Mouse (Mus musculus): ENCODE data around the gene Ppif. TPM values are rescaled to one million over a fixed set of nuclear protein-coding genes. Genes with fewer than 3 reads are reported as not detected.
A peak's percentile ranks its signal among the peaks of the same experiment; 100 is the strongest.

Ppif gene
- 99.2 and 105 TPM in 2 replicates for polyA plus RNA-seq (2014; fragmentation: Nextera tagmentation; extraction: Ambion mirVana)

- H3K27ac ChIP-seq (replicated peaks in 1 of 2; ENCODE audit: control insufficient read depth in 1 of 2, insufficient read depth in 1 of 2, low read depth in 2 of 2, low read length in 2 of 2) = peak within 1 kb of the TSS; percentile 41 to 82
- H3K9ac ChIP-seq (ENCODE audit: low read length) = peak within 1 kb of the TSS; percentile 98
- under 1% methylated on average over 65 of the region's 70 CpGs for WGBS
- H3K9me3 ChIP-seq (ENCODE audit: control insufficient read depth, low read length) = no peaks in the 10 kb centered on the region
- H3K36me3 ChIP-seq (ENCODE audit: control insufficient read depth, insufficient read depth, low read length) = peaks cover 39% of the 10 kb centered on the region
- peak within 1 kb of the TSS; percentile 82 to 98 for H3K4me3 ChIP-seq (ENCODE audit: control insufficient read depth in 1 of 2, insufficient read depth in 1 of 2, low read depth in 1 of 2, low read length in 2 of 2)
- no peaks in the 10 kb centered on the region for H3K27me3 ChIP-seq (ENCODE audit: control insufficient read depth, insufficient read depth, low read length)
- H3K4me2 ChIP-seq (ENCODE audit: low read length) = peak within 1 kb of the TSS; percentile 87
- ATAC-seq (ENCODE audit: insufficient number of reproducible peaks, insufficient read depth, low FRiP score, low read depth) = peak; percentile 80
- peaks cover 20 to 24% of the 10 kb centered on the region in 2 experiments for H3K4me1 ChIP-seq (ENCODE audit: control insufficient read depth in 2 of 2, insufficient read depth in 2 of 2, low read length in 2 of 2)
These were observed at the start of gene Ppif for GRCm38 (mm10) chr14:25693888-25694568. Gene Ppif (plus strand): TSS chr14:25694154.

- H3K9ac ChIP-seq (ENCODE audit: low read length) = no peak overlapping the region
- H3K4me3 ChIP-seq (ENCODE audit: control insufficient read depth in 1 of 2, insufficient read depth in 1 of 2, low read depth in 1 of 2, low read length in 2 of 2) = no peak overlapping the region
- H3K27ac ChIP-seq (replicated peaks in 1 of 2; ENCODE audit: control insufficient read depth in 1 of 2, insufficient read depth in 1 of 2, low read depth in 2 of 2, low read length in 2 of 2) = peak overlapping the region in 1 of 2 experiments; percentile 48; a peak in 2 of 4 replicates
- H3K4me2 ChIP-seq (ENCODE audit: low read length) = no peak overlapping the region
- no peak for ATAC-seq (ENCODE audit: insufficient number of reproducible peaks, insufficient read depth, low FRiP score, low read depth)
- no peaks in the 10 kb centered on the region for H3K9me3 ChIP-seq (ENCODE audit: control insufficient read depth, low read length)
- peaks cover 89% of the 10 kb centered on the region for H3K36me3 ChIP-seq (ENCODE audit: control insufficient read depth, insufficient read depth, low read length)
- WGBS = 93% methylated on average over 9 of the region's 9 CpGs
- H3K4me1 ChIP-seq (ENCODE audit: control insufficient read depth in 2 of 2, insufficient read depth in 2 of 2, low read length in 2 of 2) = peaks cover 8 to 14% of the 10 kb centered on the region in 2 experiments
- no peaks in the 10 kb centered on the region for H3K27me3 ChIP-seq (ENCODE audit: control insufficient read depth, insufficient read depth, low read length)
These were observed 48.2 kb upstream of the Ppif start for GRCm38 (mm10) chr14:25645717-25646116.

GRCm38 (mm10) chr14:25646161-25646621, 47.8 kb upstream of the Ppif start:
- H3K9ac ChIP-seq (ENCODE audit: low read length) = no peak overlapping the region

GRCm38 (mm10) chr14:25651131-25651530, 42.8 kb upstream of the Ppif start:
- 94% methylated on average over 4 of the region's 4 CpGs for WGBS
- ATAC-seq (ENCODE audit: insufficient number of reproducible peaks, insufficient read depth, low FRiP score, low read depth) = no peak

More at GRCm38 (mm10) chr14:25646161-25646621, 47.8 kb upstream of the Ppif start:
- WGBS = 55% methylated on average over 2 of the region's 2 CpGs
- Histone ChIP-seq H3K27me3 (ENCODE audit: control insufficient read depth, insufficient read depth, low read length) (no peaks in the 10 kb centered on the region), H3K9me3 (ENCODE audit: control insufficient read depth, low read length) (no peaks in the 10 kb centered on the region), H3K4me2 (ENCODE audit: low read length) (no peak overlapping the region), H3K27ac (replicated peaks in 1 of 2; ENCODE audit: control insufficient read depth in 1 of 2, insufficient read depth in 1 of 2, low read depth in 2 of 2, low read length in 2 of 2) (peak overlapping the region in 1 of 2 experiments; percentile 48; a peak in 1 of 4 replicates), H3K4me3 (ENCODE audit: control insufficient read depth in 1 of 2, insufficient read depth in 1 of 2, low read depth in 1 of 2, low read length in 2 of 2) (no peak overlapping the region), H3K4me1 (ENCODE audit: control insufficient read depth in 2 of 2, insufficient read depth in 2 of 2, low read length in 2 of 2) (peaks cover 4 to 10% of the 10 kb centered on the region in 2 experiments; a peak in 3 of 4 replicates), H3K36me3 (ENCODE audit: control insufficient read depth, insufficient read depth, low read length) (peaks cover 94% of the 10 kb centered on the region)
- peak; percentile 35; the same call in 1 of the 2 replicates for ATAC-seq (ENCODE audit: insufficient number of reproducible peaks, insufficient read depth, low FRiP score, low read depth)

GRCm38 (mm10) chr14:25651905-25652304, 42.0 kb upstream of the Ppif start:
- Histone ChIP-seq H3K27me3 (ENCODE audit: control insufficient read depth, insufficient read depth, low read length) (no peaks in the 10 kb centered on the region), H3K4me1 (ENCODE audit: control insufficient read depth in 2 of 2, insufficient read depth in 2 of 2, low read length in 2 of 2) (no peaks in the 10 kb centered on the region), H3K9ac (ENCODE audit: low read length) (no peak overlapping the region), H3K36me3 (ENCODE audit: control insufficient read depth, insufficient read depth, low read length) (peaks cover 100% of the 10 kb centered on the region), H3K4me3 (ENCODE audit: control insufficient read depth in 1 of 2, insufficient read depth in 1 of 2, low read depth in 1 of 2, low read length in 2 of 2) (no peak overlapping the region), H3K27ac (replicated peaks in 1 of 2; ENCODE audit: control insufficient read depth in 1 of 2, insufficient read depth in 1 of 2, low read depth in 2 of 2, low read length in 2 of 2) (no peak overlapping the region), H3K4me2 (ENCODE audit: low read length) (no peak overlapping the region), H3K9me3 (ENCODE audit: control insufficient read depth, low read length) (no peaks in the 10 kb centered on the region)
- WGBS = 87% methylated on average over 9 of the region's 9 CpGs
- no peak for ATAC-seq (ENCODE audit: insufficient number of reproducible peaks, insufficient read depth, low FRiP score, low read depth)

More at GRCm38 (mm10) chr14:25651131-25651530, 42.8 kb upstream of the Ppif start:
- Histone ChIP-seq H3K36me3 (ENCODE audit: control insufficient read depth, insufficient read depth, low read length) (peaks cover 99% of the 10 kb centered on the region), H3K27ac (replicated peaks in 1 of 2; ENCODE audit: control insufficient read depth in 1 of 2, insufficient read depth in 1 of 2, low read depth in 2 of 2, low read length in 2 of 2) (no peak overlapping the region), H3K4me2 (ENCODE audit: low read length) (no peak overlapping the region), H3K4me3 (ENCODE audit: control insufficient read depth in 1 of 2, insufficient read depth in 1 of 2, low read depth in 1 of 2, low read length in 2 of 2) (no peak overlapping the region), H3K9me3 (ENCODE audit: control insufficient read depth, low read length) (no peaks in the 10 kb centered on the region), H3K4me1 (ENCODE audit: control insufficient read depth in 2 of 2, insufficient read depth in 2 of 2, low read length in 2 of 2) (0 out of 4 replicates have a peak, but pooled peaks cover 1 to 2% of the 10 kb centered on the region in 2 experiments), H3K27me3 (ENCODE audit: control insufficient read depth, insufficient read depth, low read length) (no peaks in the 10 kb centered on the region), H3K9ac (ENCODE audit: low read length) (no peak overlapping the region)

GRCm38 (mm10) chr14:25654401-25655197, 39.4 kb upstream of the Ppif start:
- Histone ChIP-seq H3K36me3 (ENCODE audit: control insufficient read depth, insufficient read depth, low read length) (peaks cover 100% of the 10 kb centered on the region), H3K9ac (ENCODE audit: low read length) (no peak overlapping the region), H3K4me3 (ENCODE audit: control insufficient read depth in 1 of 2, insufficient read depth in 1 of 2, low read depth in 1 of 2, low read length in 2 of 2) (no peak overlapping the region), H3K27ac (replicated peaks in 1 of 2; ENCODE audit: control insufficient read depth in 1 of 2, insufficient read depth in 1 of 2, low read depth in 2 of 2, low read length in 2 of 2) (no peak overlapping the region), H3K4me1 (ENCODE audit: control insufficient read depth in 2 of 2, insufficient read depth in 2 of 2, low read length in 2 of 2) (no peaks in the 10 kb centered on the region), H3K4me2 (ENCODE audit: low read length) (no peak overlapping the region), H3K9me3 (ENCODE audit: control insufficient read depth, low read length) (no peaks in the 10 kb centered on the region), H3K27me3 (ENCODE audit: control insufficient read depth, insufficient read depth, low read length) (no peaks in the 10 kb centered on the region)
- 89% methylated on average over 14 of the region's 14 CpGs for WGBS
- no peak for ATAC-seq (ENCODE audit: insufficient number of reproducible peaks, insufficient read depth, low FRiP score, low read depth)

GRCm38 (mm10) chr14:25660661-25661060, 33.3 kb upstream of the Ppif start:
- H3K4me3 ChIP-seq (ENCODE audit: control insufficient read depth in 1 of 2, insufficient read depth in 1 of 2, low read depth in 1 of 2, low read length in 2 of 2) = no peak overlapping the region
- H3K36me3 ChIP-seq (ENCODE audit: control insufficient read depth, insufficient read depth, low read length) = peaks cover 98% of the 10 kb centered on the region
- WGBS = 52% methylated on average over 11 of the region's 11 CpGs
- no peak overlapping the region for H3K9ac ChIP-seq (ENCODE audit: low read length)
- no peak overlapping the region for H3K27ac ChIP-seq (replicated peaks in 1 of 2; ENCODE audit: control insufficient read depth in 1 of 2, insufficient read depth in 1 of 2, low read depth in 2 of 2, low read length in 2 of 2)
- no peaks in the 10 kb centered on the region for H3K27me3 ChIP-seq (ENCODE audit: control insufficient read depth, insufficient read depth, low read length)
- no peak overlapping the region for H3K4me2 ChIP-seq (ENCODE audit: low read length)
- no peaks in the 10 kb centered on the region for H3K9me3 ChIP-seq (ENCODE audit: control insufficient read depth, low read length)
- no peak for ATAC-seq (ENCODE audit: insufficient number of reproducible peaks, insufficient read depth, low FRiP score, low read depth)
- peaks cover 8 to 25% of the 10 kb centered on the region in 2 experiments for H3K4me1 ChIP-seq (ENCODE audit: control insufficient read depth in 2 of 2, insufficient read depth in 2 of 2, low read length in 2 of 2)

Data from heart, embryonic 14.5 days (tissue).